Mouse (Mus musculus) liver, embryonic 14.5 days (tissue): ENCODE results near the gene Shbg. TPM values are rescaled to one million over a fixed set of nuclear protein-coding genes. Genes with fewer than 3 reads are reported as not detected.

Experiments used
- ATAC-seq: fragments of 200-750 bp; cut with Nextera tagmentation; 2 replicates; pipeline ENCODE4 v1.8.0; 2017; ENCODE audit warnings: moderate number of reproducible peaks, mild to moderate bottlenecking, moderate library complexity; ENCODE audit not compliant: insufficient read depth
- DNase-seq, 3 experiments: peaks; one replicate each; pipeline ENCODE4 v3.0.0-alpha.2; 2012 to 2013; ENCODE audit warnings: low read depth in 3 of 3, low spot score in 3 of 3
- H3K27ac ChIP-seq: fragments of 300-500 bp; sonication (generic); 2 replicates; pipeline ENCODE4 v1.5.1; 2014; ENCODE audit warnings: moderate library complexity, mild to moderate bottlenecking, control low read depth, inconsistent platforms
- H3K27me3 ChIP-seq: fragments of 300-500 bp; sonication (generic); 2 replicates; pipeline ENCODE4 v1.6.1; 2014; ENCODE audit warnings: mild to moderate bottlenecking, low read length, moderate library complexity; ENCODE audit not compliant: control insufficient read depth, insufficient read depth
- H3K36me3 ChIP-seq: fragments of 300-500 bp; sonication (generic); replicated peaks from 2 replicates; pipeline ENCODE4 v1.6.1; 2014; ENCODE audit warnings: low read depth; ENCODE audit not compliant: control insufficient read depth, insufficient read depth
- H3K4me1 ChIP-seq, 2 experiments: fragments of 200-500 bp in 1 of 2; fragments of 300-500 bp in 1 of 2; sonication (generic) in 1 of 2; replicated peaks; 2 replicates each; pipeline ENCODE4 v1.6.1; 2012 to 2014; ENCODE audit warnings: antibody characterized with exemption in 1 of 2, inconsistent platforms in 1 of 2, low read length in 1 of 2; ENCODE audit not compliant: control insufficient read depth in 2 of 2, insufficient read depth in 2 of 2
- H3K4me2 ChIP-seq: fragments of 300-500 bp; sonication (generic); 2 replicates; pipeline ENCODE4 v1.6.1; 2014; ENCODE audit warnings: low read depth, mild to moderate bottlenecking, control low read depth, moderate library complexity
- H3K4me3 ChIP-seq, 2 experiments: fragments of 200-500 bp in 1 of 2; fragments of 300-500 bp in 1 of 2; sonication (generic) in 1 of 2; 2 replicates each; pipeline ENCODE4 v1.5.1; 2012 to 2014; ENCODE audit warnings: low read depth in 2 of 2, low read length in 2 of 2, mild to moderate bottlenecking in 2 of 2, control low read depth in 1 of 2, inconsistent platforms in 1 of 2, moderate library complexity in 1 of 2; ENCODE audit not compliant: insufficient read depth in 1 of 2
- H3K9ac ChIP-seq: fragments of 300-500 bp; sonication (generic); replicated peaks from 2 replicates; pipeline ENCODE4 v1.6.1; 2014; ENCODE audit warnings: mild to moderate bottlenecking, control low read depth, moderate library complexity
- H3K9me3 ChIP-seq: fragments of 300-500 bp; sonication (generic); 2 replicates; pipeline ENCODE4 v1.6.1; 2016; ENCODE audit warnings: low read length, mixed read lengths; ENCODE audit not compliant: control insufficient read depth
- CTCF ChIP-seq: IDR thresholded peaks from 2 replicates; pipeline ENCODE4 v1.5.1; 2016; ENCODE audit warnings: antibody characterized with exemption, low read depth, control low read depth
- EP300 ChIP-seq: IDR thresholded peaks from 2 replicates; pipeline ENCODE4 v1.6.1; 2016; ENCODE audit warnings: antibody characterized with exemption, low read depth
- WGBS: fragments of 180-500 bp; shearing (Covaris S2); extraction: QIAGEN DNeasy Blood & Tissue Kit; methylation state at CpG from one replicate; pipeline ENCODE4 v1.1.7; 2014; ENCODE audit not compliant: insufficient replicate concordance; 5-methylcytosine and 5-hydroxymethylcytosine counted together
- microRNA counts: library from miRNA; unstranded; fragments of <30 nt; microRNA quantifications from one replicate; lab custom pipeline; 2016
- microRNA-seq: library from miRNA; unstranded; fragments of <30 nt; microRNA quantifications from one replicate; pipeline ENCODE4, GENCODE M21; 2016
- polyA plus RNA-seq, 2 experiments: library from polyadenylated mRNA; depleted of rRNA in 1 of 2; stranded (reverse) in 1 of 2; unstranded in 1 of 2; fragments of >200 nt; fragmentation: Nextera tagmentation in 1 of 2; extraction: Ambion mirVana in 1 of 2; gene quantifications; 2 replicates each; pipeline versions ENCODE4 v1.2.1 to v1.2.3; 2012 to 2014

Gene Shbg
- polyA plus RNA-seq, 2 experiments = 21.4 to 28.4 TPM

DNA sequence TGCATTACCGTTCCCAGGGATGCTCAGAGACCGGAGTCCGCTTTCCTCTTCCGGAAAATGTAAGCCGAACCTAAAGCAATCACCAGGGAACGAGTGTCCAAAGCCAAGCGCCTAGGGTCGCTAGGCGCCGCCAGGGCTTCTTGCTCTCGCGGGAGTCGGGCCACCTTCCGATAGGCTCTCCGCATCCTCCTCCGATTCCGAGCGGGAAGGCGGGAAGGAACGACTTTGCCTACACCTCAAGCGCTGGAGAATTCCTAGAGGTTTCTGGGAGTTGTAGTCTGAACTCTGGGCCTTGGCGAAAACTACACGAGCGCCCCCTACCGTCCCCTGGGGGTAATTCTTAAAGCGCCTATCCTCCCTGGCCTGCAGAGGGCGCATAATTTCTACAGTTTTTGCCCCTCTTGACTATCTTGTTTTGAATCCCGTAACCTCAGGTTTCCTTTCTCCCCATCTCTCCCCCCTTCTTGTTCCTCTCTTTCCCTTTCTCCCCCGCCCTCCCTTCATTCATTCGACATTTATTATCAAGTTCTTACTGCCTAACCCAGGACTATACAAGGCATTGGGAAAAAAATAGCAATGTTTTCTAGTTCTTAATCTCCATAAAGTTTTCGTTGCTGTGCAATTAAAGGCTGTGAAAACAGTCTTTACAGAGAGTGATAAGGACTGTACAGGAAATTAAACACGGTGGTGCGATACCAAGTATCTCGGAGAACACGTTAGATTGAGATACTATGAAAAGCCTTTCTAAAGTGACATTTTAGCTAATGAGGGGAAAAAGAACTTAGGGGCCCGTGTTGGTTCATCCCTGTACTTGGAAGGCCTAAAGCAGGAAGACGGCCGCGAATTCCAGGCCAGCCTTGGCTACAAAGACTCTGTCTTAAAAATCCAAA lies 38.3 kb downstream of the Shbg start:
- peak overlapping the region; percentile 97 for H3K27ac ChIP-seq
- no peaks in the 10 kb centered on the region for H3K27me3 ChIP-seq
- peak overlapping the region; percentile 89 to 100 for H3K4me3 ChIP-seq
- peak; percentile 97 to 98 (median 98) for DNase-seq
- peak overlapping the region; percentile 89 for H3K4me2 ChIP-seq
- peak overlapping the region; percentile 94 for H3K9ac ChIP-seq
- H3K4me1 ChIP-seq = peaks cover 36 to 50% of the 10 kb centered on the region in 2 experiments
- TF ChIP-seq CTCF (peak; percentile 100), EP300 (peak; percentile 67)
- WGBS = under 1% methylated on average over 39 of the region's 39 CpGs
- H3K36me3 ChIP-seq = peaks cover 8% of the 10 kb centered on the region
- no peaks in the 10 kb centered on the region for H3K9me3 ChIP-seq
- ATAC-seq = peak; percentile 79

DNA sequence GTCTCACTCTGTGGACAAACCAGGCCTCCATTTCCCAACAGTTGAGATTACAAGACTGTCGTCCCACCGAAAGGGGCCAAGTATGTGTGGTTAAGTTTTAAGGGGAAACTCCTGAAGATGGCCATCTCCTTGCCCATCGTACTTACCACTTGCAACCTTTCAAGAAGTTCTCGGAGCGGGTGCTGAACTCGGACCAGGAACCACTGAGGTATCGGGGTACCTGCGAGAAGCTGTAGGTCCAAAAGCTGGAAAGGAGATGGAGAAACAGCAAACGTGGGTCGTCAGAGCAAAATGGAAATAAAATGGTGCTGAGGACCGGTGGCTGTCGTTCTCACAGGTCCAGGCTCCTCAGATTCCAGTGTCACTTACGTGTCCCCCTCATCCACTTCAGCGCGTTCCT lies 39.4 kb downstream of the Shbg start:
- 4% methylated on average over 15 of the region's 15 CpGs for WGBS
- Histone ChIP-seq H3K9ac (peak overlapping the region; percentile 86), H3K27ac (peak overlapping the region; percentile 66; the same call in 1 of the 2 replicates), H3K4me3 (peak overlapping the region; percentile 89 to 95), H3K4me1 (peaks cover 31 to 40% of the 10 kb centered on the region in 2 experiments), H3K4me2 (peak overlapping the region; percentile 89), H3K9me3 (no peaks in the 10 kb centered on the region), H3K36me3 (peaks cover 3% of the 10 kb centered on the region), H3K27me3 (no peaks in the 10 kb centered on the region)
- ATAC-seq = no peak
- TF ChIP-seq CTCF = no peak
- TF ChIP-seq EP300 = no peak
- DNase-seq = no peak

DNA sequence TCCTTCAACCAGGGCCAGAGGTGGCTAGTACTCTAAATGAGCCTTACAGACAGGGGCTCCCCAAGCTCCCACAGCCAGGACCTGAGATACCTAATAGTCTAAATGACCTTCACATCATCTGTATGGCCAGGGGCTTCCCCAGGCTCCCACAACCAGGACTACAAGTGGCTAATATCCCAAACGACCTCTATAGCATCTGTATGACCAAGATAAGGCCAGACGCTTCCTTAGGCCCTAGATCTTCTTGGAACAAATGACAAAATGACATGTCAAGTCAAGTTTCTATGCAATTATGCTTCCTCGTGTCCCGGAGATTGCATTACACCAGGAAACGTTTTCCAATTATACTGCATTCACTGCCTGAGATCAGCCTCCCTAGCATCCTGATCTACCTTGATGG lies 41.4 kb downstream of the Shbg start:
- no peaks in the 10 kb centered on the region for H3K9me3 ChIP-seq
- peak overlapping the region; percentile 33 to 89 for H3K4me3 ChIP-seq
- peak overlapping the region; percentile 32 for H3K27ac ChIP-seq
- no peak for ATAC-seq
- no peaks in the 10 kb centered on the region for H3K27me3 ChIP-seq
- no peak for TF ChIP-seq CTCF
- peak; percentile 47 for TF ChIP-seq EP300
- H3K4me1 ChIP-seq = peaks cover 22 to 33% of the 10 kb centered on the region in 2 experiments
- no peak for DNase-seq
- peak overlapping the region; percentile 89 for H3K4me2 ChIP-seq
- WGBS = 10% methylated on average over 5 of the region's 5 CpGs
- H3K9ac ChIP-seq = peak overlapping the region; percentile 46; the same call in 1 of the 2 replicates
- peaks cover 10% of the 10 kb centered on the region for H3K36me3 ChIP-seq

DNA sequence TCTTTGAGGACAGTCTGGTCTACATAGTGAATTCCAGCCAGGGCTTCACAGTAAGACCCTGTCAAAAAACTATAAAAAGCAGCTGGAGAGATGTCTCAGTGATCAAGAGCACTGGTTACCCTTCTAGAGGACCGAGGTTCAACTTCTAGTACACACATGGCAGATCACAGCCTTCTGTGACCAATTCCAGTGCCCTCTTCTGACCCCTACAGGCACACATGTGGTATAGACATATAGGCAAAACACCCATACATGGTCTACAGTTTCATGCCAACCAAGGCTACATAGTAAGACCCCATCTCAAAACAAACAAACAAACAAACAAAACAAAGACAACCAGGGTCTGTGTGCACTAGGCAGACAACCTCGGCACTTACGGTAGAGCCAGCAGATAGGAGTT lies 42.5 kb downstream of the Shbg start:
- TF ChIP-seq EP300 (no peak), CTCF (peak; percentile 78)
- Histone ChIP-seq H3K27me3 (no peaks in the 10 kb centered on the region), H3K4me3 (no peak overlapping the region), H3K36me3 (peaks cover 12% of the 10 kb centered on the region), H3K27ac (no peak overlapping the region), H3K9ac (no peak overlapping the region), H3K9me3 (no peaks in the 10 kb centered on the region), H3K4me1 (peaks cover 22 to 41% of the 10 kb centered on the region in 2 experiments), H3K4me2 (no peak overlapping the region)
- 58% methylated on average over 3 of the region's 3 CpGs for WGBS
- no peak for DNase-seq
- no peak for ATAC-seq

DNA sequence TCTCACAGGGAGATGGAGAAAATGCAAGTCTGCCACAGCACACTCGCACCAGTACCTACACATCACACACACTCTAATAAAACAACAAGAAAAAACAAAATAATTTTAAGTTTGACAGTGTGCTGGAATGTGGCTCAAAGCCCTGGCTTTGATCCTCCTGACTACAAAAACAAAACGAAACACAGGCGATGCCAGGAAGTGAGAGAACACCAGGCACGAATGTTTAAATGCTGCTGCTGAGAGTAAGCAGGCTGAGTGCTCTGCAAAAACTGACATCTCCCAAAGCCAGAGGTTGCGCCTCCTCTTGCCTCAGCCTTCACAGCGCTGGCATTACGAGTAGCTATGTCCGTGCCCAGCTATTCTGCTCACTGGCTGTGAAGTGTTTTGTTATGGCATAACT lies 52.6 kb downstream of the Shbg start:
- Histone ChIP-seq H3K9me3 (no peaks in the 10 kb centered on the region), H3K9ac (no peak overlapping the region), H3K36me3 (peaks cover 52% of the 10 kb centered on the region), H3K4me2 (no peak overlapping the region), H3K27ac (no peak overlapping the region), H3K4me3 (no peak overlapping the region), H3K27me3 (peaks cover 8% of the 10 kb centered on the region), H3K4me1 (no peaks in the 10 kb centered on the region; a peak in 1 of 4 replicates)
- DNase-seq (no peak), ATAC-seq (no peak)
- WGBS = 76% methylated on average over 8 of the region's 8 CpGs
- TF ChIP-seq CTCF = no peak
- no peak for TF ChIP-seq EP300

MicroRNAs within 50 kb of the gene (microRNA counts, 519-probe panel; counts per million panel counts)
- 69.9 counts per million for microRNA mmu-miR-1934 (lab: Ali Mortazavi, UCI)
- microRNA mmu-miR-467f (lab: Ali Mortazavi, UCI) = 1,873 counts per million, percentile 2 among the panel's probes with 10 or more counts

Small RNA genes within 50 kb of the gene (microRNA-seq; reads per million reads assigned to microRNA genes)
- 11.0 reads per million, percentile 22 among the genes with 10 or more reads in this experiment for gene Mir1934
- not detected for gene Mir467f

Other genes starting within 250 kb of the Shbg start
Only the 30 nearest of the 33 such genes appear.
- gene Naa38, start 222.4 kb downstream of the Shbg start, polyA plus RNA-seq (2012; rRNA removed) = 70.9 and 76.9 TPM in 2 replicates
- 120 and 127 TPM in 2 replicates for gene Naa38, start 222.4 kb downstream of the Shbg start, polyA plus RNA-seq (2014; fragmentation: Nextera tagmentation; extraction: Ambion mirVana)
- 4.8 and 8.3 TPM in 2 replicates for gene Cyb5d1, start 222.3 kb downstream of the Shbg start, polyA plus RNA-seq (2012; rRNA removed)
- 6.2 and 7.3 TPM in 2 replicates for gene Cyb5d1, start 222.3 kb downstream of the Shbg start, polyA plus RNA-seq (2014; fragmentation: Nextera tagmentation; extraction: Ambion mirVana)
- 3.7 and 5.3 TPM in 2 replicates for gene Tmem88, start 219.7 kb downstream of the Shbg start, polyA plus RNA-seq (2012; rRNA removed)
- 4.6 TPM in 2 replicates for gene Tmem88, start 219.7 kb downstream of the Shbg start, polyA plus RNA-seq (2014; fragmentation: Nextera tagmentation; extraction: Ambion mirVana)
- gene Kdm6b, start 204.2 kb downstream of the Shbg start, polyA plus RNA-seq (2012; rRNA removed) = 1.1 and 1.4 TPM in 2 replicates
- 2.9 TPM in 2 replicates for gene Kdm6b, start 204.2 kb downstream of the Shbg start, polyA plus RNA-seq (2014; fragmentation: Nextera tagmentation; extraction: Ambion mirVana)
- 0.03 TPM in 2 replicates for gene Dnah2, start 68.8 kb downstream of the Shbg start, polyA plus RNA-seq (2012; rRNA removed)
- gene Dnah2, start 68.8 kb downstream of the Shbg start, polyA plus RNA-seq (2014; fragmentation: Nextera tagmentation; extraction: Ambion mirVana) = 0.01 TPM in 2 replicates
- gene Efnb3, start 57.7 kb downstream of the Shbg start, polyA plus RNA-seq (2012; rRNA removed) = 1.0 TPM in 2 replicates
- gene Efnb3, start 57.7 kb downstream of the Shbg start, polyA plus RNA-seq (2014; fragmentation: Nextera tagmentation; extraction: Ambion mirVana) = 0.13 and 0.14 TPM in 2 replicates
- gene Wrap53, start 37.6 kb downstream of the Shbg start, polyA plus RNA-seq (2012; rRNA removed) = 10.8 and 12.7 TPM in 2 replicates
- gene Wrap53, start 37.6 kb downstream of the Shbg start, polyA plus RNA-seq (2014; fragmentation: Nextera tagmentation; extraction: Ambion mirVana) = 14.8 and 16.1 TPM in 2 replicates
- 68.7 and 76.7 TPM in 2 replicates for gene Trp53, start 37.5 kb downstream of the Shbg start, polyA plus RNA-seq (2012; rRNA removed)
- gene Trp53, start 37.5 kb downstream of the Shbg start, polyA plus RNA-seq (2014; fragmentation: Nextera tagmentation; extraction: Ambion mirVana) = 61.2 and 66.4 TPM in 2 replicates
- 20.6 and 25.2 TPM in 2 replicates for gene Atp1b2, start 12.0 kb downstream of the Shbg start, polyA plus RNA-seq (2012; rRNA removed)
- 21.3 and 29.8 TPM in 2 replicates for gene Atp1b2, start 12.0 kb downstream of the Shbg start, polyA plus RNA-seq (2014; fragmentation: Nextera tagmentation; extraction: Ambion mirVana)
- gene Sat2, start 4.1 kb upstream of the Shbg start, polyA plus RNA-seq (2012; rRNA removed) = 3.7 and 5.1 TPM in 2 replicates
- 10.0 and 10.4 TPM in 2 replicates for gene Sat2, start 4.1 kb upstream of the Shbg start, polyA plus RNA-seq (2014; fragmentation: Nextera tagmentation; extraction: Ambion mirVana)
- gene Fxr2, start 15.1 kb upstream of the Shbg start, polyA plus RNA-seq (2012; rRNA removed) = 18.4 and 21.7 TPM in 2 replicates
- 5.4 and 7.7 TPM in 2 replicates for gene Fxr2, start 15.1 kb upstream of the Shbg start, polyA plus RNA-seq (2014; fragmentation: Nextera tagmentation; extraction: Ambion mirVana)
- not detected in 2 replicates for gene Sox15, start 37.4 kb upstream of the Shbg start, polyA plus RNA-seq (2012; rRNA removed)
- gene Sox15, start 37.4 kb upstream of the Shbg start, polyA plus RNA-seq (2014; fragmentation: Nextera tagmentation; extraction: Ambion mirVana) = not detected in 2 replicates
- gene Mpdu1, start 44.7 kb upstream of the Shbg start, polyA plus RNA-seq (2012; rRNA removed) = 40.4 and 60.1 TPM in 2 replicates
- 13.8 and 16.0 TPM in 2 replicates for gene Mpdu1, start 44.7 kb upstream of the Shbg start, polyA plus RNA-seq (2014; fragmentation: Nextera tagmentation; extraction: Ambion mirVana)
- gene Cd68, start 48.2 kb upstream of the Shbg start, polyA plus RNA-seq (2012; rRNA removed) = 9.4 and 12.3 TPM in 2 replicates
- gene Cd68, start 48.2 kb upstream of the Shbg start, polyA plus RNA-seq (2014; fragmentation: Nextera tagmentation; extraction: Ambion mirVana) = 17.7 and 18.9 TPM in 2 replicates
- gene Eif4a1, start 54.5 kb upstream of the Shbg start, polyA plus RNA-seq (2012; rRNA removed) = 312 and 420 TPM in 2 replicates
- gene Eif4a1, start 54.5 kb upstream of the Shbg start, polyA plus RNA-seq (2014; fragmentation: Nextera tagmentation; extraction: Ambion mirVana) = 316 TPM in 2 replicates
- 37.0 and 45.8 TPM in 2 replicates for gene Senp3, start 64.2 kb upstream of the Shbg start, polyA plus RNA-seq (2012; rRNA removed)
- gene Senp3, start 64.2 kb upstream of the Shbg start, polyA plus RNA-seq (2014; fragmentation: Nextera tagmentation; extraction: Ambion mirVana) = 21.0 and 24.5 TPM in 2 replicates
- 0.21 and 0.26 TPM in 2 replicates for gene Tnfsf13, start 67.9 kb upstream of the Shbg start, polyA plus RNA-seq (2012; rRNA removed)
- 0.20 TPM in 1 of 2 replicates, not detected in the other for gene Tnfsf13, start 67.9 kb upstream of the Shbg start, polyA plus RNA-seq (2014; fragmentation: Nextera tagmentation; extraction: Ambion mirVana)
- gene Tnfsf12, start 77.9 kb upstream of the Shbg start, polyA plus RNA-seq (2012; rRNA removed) = 3.7 and 4.3 TPM in 2 replicates
- gene Tnfsf12, start 77.9 kb upstream of the Shbg start, polyA plus RNA-seq (2014; fragmentation: Nextera tagmentation; extraction: Ambion mirVana) = 2.6 and 3.1 TPM in 2 replicates
- 0.53 and 0.80 TPM in 2 replicates for gene Tnfsfm13, start 78.2 kb upstream of the Shbg start, polyA plus RNA-seq (2012; rRNA removed)
- gene Tnfsfm13, start 78.2 kb upstream of the Shbg start, polyA plus RNA-seq (2014; fragmentation: Nextera tagmentation; extraction: Ambion mirVana) = 0.70 and 1.7 TPM in 2 replicates
- gene Polr2a, start 140.7 kb upstream of the Shbg start, polyA plus RNA-seq (2012; rRNA removed) = 14.3 and 16.0 TPM in 2 replicates
- 19.5 and 22.4 TPM in 2 replicates for gene Polr2a, start 140.7 kb upstream of the Shbg start, polyA plus RNA-seq (2014; fragmentation: Nextera tagmentation; extraction: Ambion mirVana)
- gene Slc35g3, start 144.1 kb upstream of the Shbg start, polyA plus RNA-seq (2012; rRNA removed) = not detected in 2 replicates
- gene Slc35g3, start 144.1 kb upstream of the Shbg start, polyA plus RNA-seq (2014; fragmentation: Nextera tagmentation; extraction: Ambion mirVana) = not detected in 2 replicates
- gene Zbtb4, start 148.0 kb upstream of the Shbg start, polyA plus RNA-seq (2012; rRNA removed) = 1.4 and 1.5 TPM in 2 replicates
- 0.45 and 0.58 TPM in 2 replicates for gene Zbtb4, start 148.0 kb upstream of the Shbg start, polyA plus RNA-seq (2014; fragmentation: Nextera tagmentation; extraction: Ambion mirVana)
- 0.44 and 0.58 TPM in 2 replicates for gene Chrnb1, start 178.0 kb upstream of the Shbg start, polyA plus RNA-seq (2012; rRNA removed)
- 0.32 and 0.33 TPM in 2 replicates for gene Chrnb1, start 178.0 kb upstream of the Shbg start, polyA plus RNA-seq (2014; fragmentation: Nextera tagmentation; extraction: Ambion mirVana)
- 0.41 and 0.42 TPM in 2 replicates for gene Fgf11, start 184.0 kb upstream of the Shbg start, polyA plus RNA-seq (2012; rRNA removed)
- 0.06 and 0.13 TPM in 2 replicates for gene Fgf11, start 184.0 kb upstream of the Shbg start, polyA plus RNA-seq (2014; fragmentation: Nextera tagmentation; extraction: Ambion mirVana)
- 0.25 TPM in 2 replicates for gene Tmem102, start 187.7 kb upstream of the Shbg start, polyA plus RNA-seq (2012; rRNA removed)
- gene Tmem102, start 187.7 kb upstream of the Shbg start, polyA plus RNA-seq (2014; fragmentation: Nextera tagmentation; extraction: Ambion mirVana) = 0.57 and 0.80 TPM in 2 replicates
- not detected in 2 replicates for gene Gm39566, start 197.4 kb upstream of the Shbg start, polyA plus RNA-seq (2012; rRNA removed)
- not detected in 2 replicates for gene Gm39566, start 197.4 kb upstream of the Shbg start, polyA plus RNA-seq (2014; fragmentation: Nextera tagmentation; extraction: Ambion mirVana)
- gene Spem2, start 200.6 kb upstream of the Shbg start, polyA plus RNA-seq (2012; rRNA removed) = not detected in 2 replicates
- gene Spem2, start 200.6 kb upstream of the Shbg start, polyA plus RNA-seq (2014; fragmentation: Nextera tagmentation; extraction: Ambion mirVana) = not detected in 2 replicates
- gene Spem1, start 204.3 kb upstream of the Shbg start, polyA plus RNA-seq (2012; rRNA removed) = not detected in 2 replicates
- not detected in 2 replicates for gene Spem1, start 204.3 kb upstream of the Shbg start, polyA plus RNA-seq (2014; fragmentation: Nextera tagmentation; extraction: Ambion mirVana)
- gene Nlgn2, start 219.9 kb upstream of the Shbg start, polyA plus RNA-seq (2012; rRNA removed) = 2.0 and 2.2 TPM in 2 replicates
- 0.48 and 0.76 TPM in 2 replicates for gene Nlgn2, start 219.9 kb upstream of the Shbg start, polyA plus RNA-seq (2014; fragmentation: Nextera tagmentation; extraction: Ambion mirVana)
- 143 and 197 TPM in 2 replicates for gene Tmem256, start 220.6 kb upstream of the Shbg start, polyA plus RNA-seq (2012; rRNA removed)
- 384 and 393 TPM in 2 replicates for gene Tmem256, start 220.6 kb upstream of the Shbg start, polyA plus RNA-seq (2014; fragmentation: Nextera tagmentation; extraction: Ambion mirVana)